Mouse (Mus musculus) layer of hippocampus, postnatal 10 days (tissue): ENCODE measurements around the gene Rac2. TPM values are rescaled to one million over a fixed set of nuclear protein-coding genes. Genes with fewer than 3 reads are reported as not detected.

ENCODE experiments used
- DNase-seq, 2 experiments: peaks; one replicate each; pipeline ENCODE4 v3.0.0; 2021; ENCODE audit warnings: low spot score in 2 of 2
- total RNA-seq, 2 experiments: library from RNA; stranded (reverse); gene quantifications; 2 replicates each; pipeline ENCODE4 v1.2.3; 2021

The Rac2 gene
- total RNA-seq, 2 experiments from 2014 or later = 3.6 to 3.7 TPM

DNA sequence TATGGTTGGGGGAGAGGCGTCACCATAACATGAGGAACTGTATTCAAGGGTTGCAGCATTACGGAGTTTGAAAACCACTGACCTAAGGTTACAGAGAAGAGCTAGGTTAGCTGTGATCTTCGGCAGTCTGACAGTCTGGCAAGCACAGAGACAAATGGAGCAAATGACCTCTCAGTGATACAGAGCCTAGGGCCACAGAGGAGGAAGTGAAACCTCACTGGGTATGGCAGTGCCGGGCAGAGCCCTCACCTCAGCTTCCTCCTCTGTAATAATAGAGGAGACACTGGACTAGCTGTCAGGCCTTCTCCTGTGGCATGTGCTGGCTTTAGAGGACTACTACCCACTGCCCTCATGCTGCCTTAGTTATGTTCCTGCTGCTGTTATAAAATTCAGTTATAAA, 16.3 kb upstream of the Rac2 start:
- DNase-seq = no peak

DNA sequence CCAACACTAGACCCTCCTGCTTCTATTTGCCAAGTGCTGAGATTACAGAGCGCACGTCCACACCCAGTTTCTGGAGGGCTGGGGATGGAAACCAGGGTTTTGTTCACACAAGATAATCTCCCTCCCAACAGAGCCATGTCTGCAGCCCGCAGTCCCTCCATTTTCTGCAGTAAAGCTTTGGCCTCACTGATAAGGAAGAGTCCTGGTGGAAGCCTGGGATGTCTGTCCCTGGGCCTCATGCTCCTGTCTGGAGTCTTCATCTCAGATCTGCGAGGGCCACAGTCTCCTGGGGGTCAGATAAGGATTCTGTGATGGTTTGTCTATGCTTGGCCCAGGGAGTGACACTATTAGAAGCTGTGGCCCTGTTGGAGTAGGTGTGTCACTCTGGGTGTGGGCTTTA, 15.5 kb upstream of the Rac2 start:
- no peak for DNase-seq

GRCm38 (mm10) chr15:78587050-78587994, 14.7 kb upstream of the Rac2 start:
- peak; percentile 94 to 96 for DNase-seq

DNA sequence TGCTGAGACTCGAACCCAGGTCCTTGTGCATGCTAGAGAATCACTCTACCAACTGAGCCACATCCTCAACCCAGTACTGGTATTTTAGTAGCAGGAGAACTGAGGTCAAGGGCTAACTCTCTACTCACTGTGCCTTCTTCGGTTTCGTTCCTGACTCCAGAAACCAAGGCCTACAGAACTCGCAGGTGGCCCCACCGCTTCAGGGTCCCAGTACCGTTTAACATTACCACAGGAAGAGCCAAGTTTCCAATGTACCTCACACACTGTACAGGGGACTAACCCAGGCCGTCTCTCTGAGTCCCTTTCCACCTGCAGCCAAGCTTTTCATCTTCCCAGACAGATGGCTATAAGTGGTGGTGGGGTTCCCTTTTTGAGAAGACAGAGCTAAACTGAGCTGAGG, 12.8 kb upstream of the Rac2 start:
- DNase-seq = no peak

DNA sequence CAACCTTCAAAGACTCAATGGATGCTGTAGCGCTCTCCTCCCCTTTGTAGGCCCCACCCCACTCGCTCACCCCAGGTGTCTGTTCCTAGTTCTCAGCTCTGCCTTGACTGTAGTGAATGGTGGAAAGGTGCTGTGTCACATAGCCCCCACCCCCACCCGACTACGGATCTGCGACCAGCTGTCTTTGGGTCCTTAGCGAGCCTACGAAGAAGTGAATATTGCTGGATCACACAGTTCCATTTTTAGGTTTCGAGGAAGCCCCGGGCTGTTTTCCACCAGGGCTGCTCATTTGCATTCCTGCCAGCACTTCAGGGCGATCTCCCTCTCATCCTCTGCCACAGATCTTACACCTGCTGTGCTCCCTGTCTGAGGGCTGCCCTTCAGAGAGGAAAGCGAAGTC, 10.8 kb upstream of the Rac2 start:
- DNase-seq = no peak

- DNase-seq = no peak
Observed at GRCm38 (mm10) chr15:78576284-78576810, 3.8 kb upstream of the Rac2 start.

DNA sequence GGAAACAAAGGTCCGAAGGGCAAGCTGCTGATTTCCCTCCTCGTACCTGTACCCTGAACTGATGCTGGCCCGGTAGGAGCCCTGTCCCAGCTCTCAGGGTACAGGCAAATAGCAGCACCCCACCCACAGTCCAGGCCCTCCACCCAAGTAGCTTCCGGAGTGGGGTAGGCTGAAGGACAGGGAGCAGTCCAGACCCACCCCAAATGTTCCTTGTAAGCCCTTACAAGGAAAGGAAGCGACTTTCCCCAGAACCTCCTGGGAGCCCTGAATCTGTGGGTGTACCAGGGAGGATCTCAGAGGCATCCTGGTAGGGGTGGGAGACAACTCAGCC, 348 bp downstream of the Rac2 start:
- DNase-seq = no peak

DNA sequence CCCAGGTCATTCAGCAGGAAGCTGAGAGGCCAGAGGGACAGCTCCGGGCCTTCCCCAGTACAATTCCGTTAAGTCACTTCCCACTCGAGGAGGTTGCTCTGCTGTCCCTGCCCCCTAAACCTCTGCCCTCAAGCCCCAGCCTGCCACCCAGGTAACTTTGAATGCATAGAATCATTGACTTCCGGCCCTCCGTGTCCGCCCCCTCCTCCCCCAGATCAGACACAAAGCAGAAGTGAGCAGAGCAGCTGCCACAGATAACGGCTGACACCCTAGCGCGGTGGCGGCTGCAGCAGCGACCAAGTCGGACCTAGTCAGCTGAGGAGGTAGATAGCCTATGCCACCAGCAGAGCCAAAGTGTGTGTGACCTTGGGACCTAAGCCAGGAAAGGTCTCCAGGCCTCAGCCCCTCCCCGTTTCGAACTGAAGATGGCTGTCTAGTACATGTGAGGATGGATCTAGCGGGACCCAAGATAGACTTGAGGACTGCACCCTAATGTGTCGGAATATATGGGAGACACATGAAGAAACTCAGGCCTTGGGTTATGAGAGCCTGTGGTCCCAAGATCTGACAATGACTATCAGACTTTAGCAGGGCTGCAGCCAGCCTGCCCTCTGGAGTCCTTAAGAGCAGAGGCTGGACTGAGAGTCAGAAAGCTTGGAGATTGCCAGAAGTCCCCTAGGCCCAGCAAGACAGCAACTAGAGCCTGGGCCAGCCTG, 871 bp downstream of the Rac2 start:
- DNase-seq = no peak

- no peak for DNase-seq
Observed at GRCm38 (mm10) chr15:78570170-78570569, 2.4 kb downstream of the Rac2 start.

- DNase-seq = no peak
Observed at GRCm38 (mm10) chr15:78567608-78568120, 4.9 kb downstream of the Rac2 start.

DNA sequence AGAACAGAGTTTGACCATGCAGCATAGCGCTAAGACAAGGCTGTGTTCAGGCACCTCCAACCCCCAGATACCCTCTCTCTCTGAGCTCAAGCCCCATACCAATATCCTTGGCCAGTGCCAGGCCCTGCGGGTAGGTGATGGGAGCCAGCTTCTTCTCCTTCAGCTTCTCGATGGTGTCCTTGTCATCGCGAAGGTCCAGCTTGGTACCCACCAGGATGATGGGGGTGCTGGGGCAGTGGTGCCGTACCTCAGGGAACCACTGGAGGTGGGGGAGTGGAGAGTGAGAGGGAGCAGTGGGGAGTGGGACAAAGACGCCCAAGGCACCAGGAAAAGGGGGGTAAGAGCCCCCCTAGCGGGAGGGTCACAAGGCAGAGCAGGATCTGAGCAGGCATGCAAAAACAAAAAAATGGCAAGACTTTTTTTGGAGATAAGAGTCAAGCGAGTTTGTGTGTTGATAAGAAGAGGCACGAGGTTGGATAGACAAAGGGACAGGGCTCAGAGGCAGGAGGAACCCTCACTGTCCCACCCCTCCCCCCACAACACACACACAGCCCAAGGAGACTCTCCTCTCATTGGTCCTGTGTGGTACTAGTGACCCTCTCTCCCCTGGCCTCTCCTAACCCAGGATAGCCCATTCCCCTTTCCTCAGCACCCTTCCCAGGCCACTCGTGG, 7.7 kb downstream of the Rac2 start:
- DNase-seq = no peak

GRCm38 (mm10) chr15:78563937-78564336, 8.6 kb downstream of the Rac2 start:
- no peak for DNase-seq

DNA sequence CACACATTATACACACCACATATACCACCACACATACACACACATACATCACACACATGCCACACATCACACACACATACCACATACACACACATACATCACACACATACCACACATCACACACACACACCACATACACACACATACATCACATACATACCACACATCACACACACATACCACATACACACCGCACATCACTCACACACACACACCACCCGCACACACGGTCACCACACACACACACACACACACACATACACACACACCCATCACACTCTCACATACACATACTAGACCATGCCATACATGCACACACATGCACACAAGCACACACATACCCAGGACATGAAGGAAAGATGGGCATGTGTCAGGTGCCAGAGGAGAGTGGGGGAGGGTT, 9.2 kb downstream of the Rac2 start:
- DNase-seq = no peak

GRCm38 (mm10) chr15:78559141-78559979, 13.2 kb downstream of the Rac2 start:
- no peak for DNase-seq

- DNase-seq = no peak
Observed at GRCm38 (mm10) chr15:78557693-78558535, 14.7 kb downstream of the Rac2 start.

GRCm38 (mm10) chr15:78554545-78555313, 17.9 kb downstream of the Rac2 start:
- peak in 1 of 2 experiments; percentile 21 for DNase-seq

DNA sequence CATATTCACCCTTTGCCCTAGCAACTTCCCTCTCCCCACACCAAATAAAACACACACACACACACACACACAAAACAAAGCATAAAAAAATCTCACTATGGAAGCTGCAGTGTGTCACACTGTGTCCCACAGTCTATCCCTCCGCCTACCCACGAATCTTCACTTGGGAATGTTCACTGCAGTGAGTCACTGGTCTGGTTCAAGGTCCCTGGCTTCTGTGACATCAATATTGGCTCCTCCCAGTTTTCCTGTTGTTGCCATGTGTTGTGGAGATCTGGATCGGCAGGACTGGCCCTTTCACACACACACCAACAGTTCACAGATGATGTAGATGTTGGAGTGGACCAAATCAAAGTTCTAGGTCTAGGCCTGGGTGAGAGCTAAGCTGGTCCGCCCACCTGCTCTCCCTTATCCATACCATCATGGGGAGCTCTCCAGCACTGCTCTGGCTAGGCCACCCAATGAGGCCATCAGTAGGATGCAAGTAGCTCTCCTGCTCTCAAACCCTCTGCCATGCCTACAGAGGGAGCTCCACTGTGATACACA, 23.3 kb downstream of the Rac2 start:
- DNase-seq = no peak

- no peak for DNase-seq
Observed at GRCm38 (mm10) chr15:78548711-78549110, 23.9 kb downstream of the Rac2 start.

DNA sequence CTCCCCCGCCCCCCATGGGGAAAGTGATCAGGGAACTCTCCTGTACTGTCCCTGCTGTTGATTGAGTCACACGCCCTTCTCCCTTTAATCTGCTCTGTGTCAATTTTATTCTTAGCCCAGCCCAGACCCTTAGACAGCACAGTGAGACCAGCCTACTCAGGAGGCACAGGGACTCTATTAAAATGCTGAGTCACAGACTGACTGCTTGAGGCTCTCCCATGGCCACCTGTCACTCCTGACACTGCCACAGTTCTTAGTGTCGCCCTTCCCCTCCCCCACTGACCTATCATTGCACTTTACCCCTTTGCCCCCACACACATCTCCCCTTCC, 24.3 kb downstream of the Rac2 start:
- no peak for DNase-seq
